Mouse (Mus musculus) right cerebral cortex, postnatal 10 days (tissue): ENCODE results near the gene Tgds.
"Not testable (repeated sequence)": the region's sequence is repeated elsewhere in the genome, so short reads cannot be mapped to it uniquely, and the experiment has no call there.

Experiments used
- DNase-seq, 2 experiments: peaks; one replicate each; pipeline ENCODE4 v3.0.0; 2021; ENCODE audit warnings: low spot score in 2 of 2

Gene Tgds

DNA sequence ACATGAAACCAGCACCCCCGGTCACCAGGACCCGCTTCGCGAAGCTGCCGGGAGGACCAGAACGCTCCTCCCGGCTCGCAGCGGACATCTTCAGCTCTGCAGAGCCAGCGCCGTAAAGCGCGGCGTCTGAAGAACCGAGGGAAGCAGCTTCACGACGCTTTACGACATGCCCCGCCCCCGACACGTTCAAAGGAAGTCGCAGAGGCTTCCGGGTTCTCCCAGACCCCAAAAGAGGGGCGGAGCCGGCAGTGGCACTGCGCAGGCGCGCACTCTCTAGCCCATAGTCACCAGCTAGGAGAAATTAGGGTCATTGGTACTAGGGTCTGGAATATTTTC lies at the start of gene Tgds:
Gene Tgds (minus strand): TSS at position 114 of the 336 bp plus-strand sequence.
- DNase-seq = peak; percentile 99

DNA sequence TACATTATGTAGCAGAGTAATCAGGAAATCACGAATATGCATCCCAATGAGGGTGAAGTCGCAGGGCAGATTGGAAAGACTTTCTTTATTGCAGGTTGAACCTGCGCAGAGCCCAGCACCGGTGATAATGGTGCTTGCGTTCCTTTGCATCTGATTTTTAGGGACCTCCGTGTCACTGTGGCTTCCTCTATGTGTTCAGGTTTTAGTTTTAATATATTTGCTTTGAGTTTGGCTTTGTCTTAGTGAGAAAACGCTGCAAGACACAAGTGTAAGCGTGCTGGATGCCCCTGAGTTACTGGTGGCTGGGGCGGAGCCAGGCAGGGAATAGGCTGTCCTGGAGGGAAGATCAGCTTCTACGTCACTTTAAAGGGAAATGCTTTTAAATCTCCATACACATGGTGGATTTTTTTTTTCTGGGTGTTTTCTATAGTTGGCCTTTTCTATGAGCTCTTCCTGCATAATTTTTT lies 48.2 kb upstream of the Tgds start:
- peak; percentile 53 to 67 for DNase-seq

DNA sequence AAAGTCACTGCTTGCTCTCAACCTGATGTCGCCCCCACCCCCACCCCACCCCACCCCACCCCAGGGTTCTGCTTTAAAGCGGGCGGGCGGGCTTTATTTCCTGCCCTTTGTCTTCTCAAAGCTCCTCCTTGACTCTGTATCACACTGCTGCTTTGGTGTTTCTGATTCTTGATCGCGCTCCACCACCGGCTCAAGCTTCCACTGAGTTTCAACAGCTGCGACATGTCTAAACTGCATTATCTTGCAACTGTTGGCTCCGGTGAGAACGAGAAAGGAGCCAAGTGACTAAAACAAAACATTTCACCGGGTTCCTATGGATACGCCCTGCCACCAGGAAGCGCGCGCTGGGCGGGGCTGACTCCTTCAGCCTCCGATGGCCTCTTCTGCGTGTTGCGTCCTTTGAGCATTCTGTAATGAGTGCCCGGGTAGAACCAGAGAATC lies 47.6 kb upstream of the Tgds start:
- DNase-seq = peak in 1 of 2 experiments; percentile 36

DNA sequence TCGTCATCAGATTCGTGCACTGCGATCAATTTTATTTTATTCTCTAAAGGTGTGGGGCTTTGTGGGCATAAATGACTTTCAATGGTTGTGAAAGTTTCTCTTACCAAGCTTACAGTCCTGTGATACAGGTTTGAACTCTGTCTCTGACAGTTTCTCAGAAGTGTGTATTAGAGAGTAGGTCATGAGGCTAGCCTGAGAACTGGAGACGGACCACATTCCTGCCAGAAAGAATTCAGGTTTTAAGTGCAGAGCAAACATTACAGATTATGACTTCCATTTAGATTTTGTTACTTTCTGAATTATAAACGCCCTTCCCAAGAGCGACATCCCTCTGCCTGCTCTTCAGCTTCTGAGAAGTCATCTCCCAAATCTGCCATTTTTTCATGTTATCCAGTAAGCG lies 47.1 kb upstream of the Tgds start:
- no peak for DNase-seq

DNA sequence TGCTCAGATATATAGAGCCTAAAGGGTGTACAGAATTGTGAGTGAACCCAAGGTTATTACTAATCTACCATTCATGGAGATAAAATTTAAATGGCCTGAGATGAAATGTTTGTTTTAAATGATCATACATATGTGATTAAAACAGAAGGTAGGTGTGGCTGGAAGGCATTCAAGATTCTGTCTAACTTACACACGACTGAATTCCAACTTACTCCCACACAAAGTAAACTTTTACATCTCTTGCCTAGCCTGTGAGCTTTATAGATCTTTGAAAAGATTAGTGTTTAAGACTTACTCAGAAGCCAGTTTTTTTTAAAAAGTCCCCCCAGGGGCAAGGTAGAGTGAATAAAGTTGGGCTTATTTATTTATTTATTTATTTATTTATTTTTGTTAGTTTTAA lies 46.7 kb upstream of the Tgds start:
- DNase-seq = no peak

DNA sequence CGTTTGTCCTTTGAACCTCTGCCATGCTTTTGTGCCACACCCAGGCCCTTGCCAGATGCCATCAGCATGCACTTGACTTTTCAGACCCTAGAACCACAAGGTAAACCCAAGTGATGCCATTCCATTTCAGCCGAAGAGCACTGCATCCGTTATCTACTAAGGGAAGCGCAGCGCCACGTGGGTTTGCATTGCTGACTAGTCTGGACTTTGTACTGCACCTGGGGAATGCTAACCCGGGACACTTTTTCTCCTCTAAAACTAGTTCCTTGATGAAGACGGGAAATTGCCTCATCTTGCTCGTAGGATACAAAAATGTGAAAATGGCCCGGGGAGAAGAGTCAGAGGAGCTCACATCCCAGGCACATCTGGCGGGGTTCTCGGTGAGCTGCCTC lies 43.1 kb upstream of the Tgds start:
- no peak for DNase-seq

DNA sequence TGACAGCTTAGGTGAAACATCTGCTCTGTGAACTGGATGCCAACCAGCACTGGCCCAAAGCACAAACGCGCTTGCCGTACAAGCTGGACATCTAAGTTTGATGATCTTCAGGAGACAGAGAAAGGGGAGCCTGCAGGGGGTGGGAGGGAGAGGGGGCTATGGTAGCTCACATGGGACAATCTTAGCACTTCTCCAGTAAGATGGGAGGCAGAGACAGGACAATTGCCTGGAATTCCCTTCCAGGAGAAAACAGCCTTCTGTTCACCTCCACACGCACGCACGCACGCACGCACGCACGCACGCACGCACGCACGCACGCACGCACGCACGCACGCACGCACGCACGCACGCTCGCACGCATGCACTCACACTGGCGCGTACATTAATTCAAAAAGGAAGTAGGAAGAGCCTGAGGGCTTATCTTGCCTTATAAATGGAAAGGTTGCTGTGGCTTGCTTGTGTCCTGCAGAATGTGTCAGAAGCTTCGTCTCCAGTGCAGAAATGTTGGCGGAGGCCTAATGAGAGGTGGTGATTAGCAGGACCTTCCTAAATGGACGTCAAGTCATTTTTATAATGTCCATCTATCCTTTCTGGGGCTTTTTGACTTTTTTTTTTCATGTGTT lies 42.6 kb upstream of the Tgds start:
- DNase-seq = no peak

DNA sequence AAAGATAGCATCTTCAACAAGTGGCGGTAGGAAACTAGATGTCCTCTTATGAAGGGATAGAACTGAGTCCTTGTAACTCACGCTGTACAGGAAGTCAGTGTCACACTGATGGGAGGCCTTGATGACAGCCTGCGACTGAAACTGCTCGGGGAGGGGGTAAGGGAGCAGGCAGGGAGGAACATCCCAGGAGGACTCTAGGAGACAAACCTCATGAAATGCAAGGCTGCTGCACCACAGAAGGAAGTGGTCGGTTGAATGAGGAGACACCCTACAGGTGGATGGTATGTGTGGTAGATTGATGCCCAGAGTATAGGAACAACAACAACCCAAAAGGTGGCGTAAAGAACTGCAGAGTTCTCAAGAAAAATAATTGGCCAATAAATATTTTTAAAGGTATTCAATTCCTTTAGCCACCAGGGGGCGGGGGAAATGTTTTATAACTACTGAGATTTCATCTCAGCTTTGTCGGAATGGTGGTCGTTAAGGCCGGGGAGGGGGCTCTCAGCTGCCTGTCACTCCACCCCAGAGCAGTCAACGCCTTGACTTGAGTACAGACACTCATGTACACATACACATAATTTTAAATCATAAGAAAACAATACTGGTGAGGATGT lies 41.1 kb upstream of the Tgds start:
- no peak for DNase-seq

DNA sequence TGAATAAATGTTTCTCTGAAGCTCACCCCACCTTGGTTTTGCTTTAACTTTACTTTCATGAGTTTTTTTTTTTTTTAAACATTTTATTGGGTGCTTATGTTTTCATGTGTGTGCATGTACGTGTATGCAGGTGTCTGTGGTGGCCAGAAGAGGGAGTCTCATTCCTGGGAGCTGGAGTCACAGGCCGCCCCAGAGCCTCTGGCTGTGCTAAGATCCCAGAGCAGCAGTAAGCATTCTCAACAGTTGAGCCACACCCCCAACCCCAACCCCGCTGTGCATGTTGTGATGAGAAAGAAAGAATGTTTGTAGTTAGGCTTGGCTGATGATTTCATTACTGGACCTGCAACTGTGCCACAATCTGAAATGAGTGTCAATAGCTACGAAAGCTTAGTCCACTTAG lies 36.2 kb upstream of the Tgds start:
- no peak for DNase-seq

DNA sequence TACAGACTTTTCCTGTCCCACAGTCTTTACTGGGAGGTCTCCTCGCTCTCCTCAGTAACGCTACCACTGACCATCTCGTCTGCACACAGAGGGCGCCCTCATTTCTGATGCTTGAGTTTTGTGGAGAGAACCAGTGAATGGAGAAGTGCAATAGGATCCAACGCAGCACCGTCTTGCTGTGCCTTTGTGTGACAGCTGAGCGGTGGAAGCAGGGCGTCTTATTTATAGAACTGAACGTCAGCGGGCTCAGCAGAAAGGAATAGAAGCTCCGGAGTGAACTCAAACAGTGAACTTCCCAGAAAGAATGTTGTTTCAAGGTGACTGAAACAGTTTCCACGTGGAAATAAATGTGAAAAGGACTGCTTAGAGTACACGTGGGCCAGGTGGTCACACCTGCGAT lies 30.1 kb upstream of the Tgds start:
- DNase-seq = peak; percentile 49 to 58

DNA sequence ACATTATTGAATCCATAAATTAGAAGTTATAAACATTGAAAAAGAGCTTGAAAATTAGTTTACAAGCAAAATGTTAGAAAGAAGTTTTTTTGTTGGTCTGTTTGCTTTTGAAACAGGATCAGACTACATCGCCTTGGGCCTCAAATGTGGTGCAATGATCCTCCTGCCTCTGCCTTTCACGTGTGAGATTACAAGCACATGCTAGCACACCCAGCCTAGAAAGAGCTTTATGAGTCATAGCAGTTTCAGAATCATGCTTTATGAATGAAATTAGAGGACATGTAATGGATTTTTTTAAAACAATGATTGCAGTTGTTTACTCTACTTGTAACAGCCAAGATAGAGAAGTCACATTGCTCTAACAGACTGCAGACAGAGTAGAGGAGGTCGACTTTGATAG lies 29.2 kb upstream of the Tgds start:
- DNase-seq = no peak

DNA sequence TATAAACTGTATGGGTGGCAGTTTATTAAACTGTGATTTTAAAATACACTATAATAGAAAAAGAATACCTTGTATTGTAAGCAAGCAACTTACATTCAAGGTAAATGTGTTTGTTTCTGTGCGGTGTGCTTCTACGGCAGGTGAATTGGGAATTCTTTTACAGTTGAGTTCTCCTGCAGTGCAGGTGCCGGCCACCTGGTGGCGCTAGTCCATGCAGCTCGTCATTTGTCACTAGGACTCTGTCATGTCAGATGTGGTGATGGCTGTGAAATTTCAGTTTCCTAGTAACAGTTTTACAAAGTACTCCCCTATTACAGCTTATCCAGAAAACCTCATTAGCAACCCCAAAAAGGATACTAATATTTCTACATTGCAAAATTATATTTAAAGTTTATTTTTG lies 24.6 kb upstream of the Tgds start:
- DNase-seq = peak; percentile 52 to 61

DNA sequence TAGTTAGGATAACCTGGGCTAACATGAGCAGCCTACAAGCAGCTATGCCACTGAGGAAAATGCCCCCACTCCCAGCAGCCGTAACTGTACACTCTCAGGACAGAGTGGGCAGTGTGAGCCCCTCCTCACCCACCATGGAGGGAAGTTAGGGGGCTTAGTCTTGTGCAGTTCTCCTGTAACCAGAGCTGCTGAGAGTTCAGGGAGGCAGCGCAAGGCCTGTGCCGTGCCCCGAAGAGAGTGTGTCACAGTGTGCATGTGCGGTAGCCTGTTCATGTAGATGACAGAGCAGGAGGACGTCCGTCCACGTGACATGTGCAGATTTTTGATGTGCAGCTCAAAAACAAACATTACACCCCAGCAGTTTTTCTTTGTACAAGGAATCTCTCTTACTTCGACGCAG lies 24.2 kb upstream of the Tgds start:
- DNase-seq = no peak

DNA sequence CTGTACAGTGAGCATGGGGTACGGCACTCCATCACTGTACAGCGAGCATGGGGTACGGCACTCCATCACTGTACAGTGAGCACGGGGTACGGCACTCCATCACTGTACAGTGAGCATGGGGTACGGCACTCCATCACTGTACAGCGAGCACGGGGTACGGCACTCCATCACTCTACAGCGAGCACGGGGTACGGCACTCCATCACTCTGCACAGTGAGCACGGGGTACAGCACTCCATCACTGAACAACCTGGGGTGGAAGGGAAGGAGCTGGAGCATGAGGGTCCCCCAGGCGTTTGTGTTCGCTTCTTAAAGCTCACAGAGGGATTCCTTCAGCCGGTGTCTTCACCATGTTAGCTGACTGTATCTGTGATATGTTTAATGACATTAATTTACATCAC lies 23.5 kb upstream of the Tgds start:
- DNase-seq = not testable (repeated sequence)

DNA sequence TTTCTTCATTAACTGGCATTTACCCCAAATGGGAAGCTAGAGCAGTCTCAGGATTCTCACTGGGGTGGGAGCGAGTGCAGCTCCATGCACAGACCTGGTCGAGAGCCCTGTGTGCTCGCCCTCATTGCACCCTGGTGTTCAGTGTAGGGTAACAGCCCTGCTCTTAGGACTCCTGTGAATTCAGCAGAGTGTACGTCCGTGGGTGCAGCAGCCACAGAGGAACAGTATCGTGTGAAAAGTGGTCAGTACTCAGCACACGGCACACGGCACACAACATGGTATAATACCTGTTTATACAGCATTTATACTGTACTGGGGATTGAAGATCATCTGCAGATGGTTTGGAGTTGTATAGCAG lies 19.7 kb upstream of the Tgds start:
- no peak for DNase-seq

DNA sequence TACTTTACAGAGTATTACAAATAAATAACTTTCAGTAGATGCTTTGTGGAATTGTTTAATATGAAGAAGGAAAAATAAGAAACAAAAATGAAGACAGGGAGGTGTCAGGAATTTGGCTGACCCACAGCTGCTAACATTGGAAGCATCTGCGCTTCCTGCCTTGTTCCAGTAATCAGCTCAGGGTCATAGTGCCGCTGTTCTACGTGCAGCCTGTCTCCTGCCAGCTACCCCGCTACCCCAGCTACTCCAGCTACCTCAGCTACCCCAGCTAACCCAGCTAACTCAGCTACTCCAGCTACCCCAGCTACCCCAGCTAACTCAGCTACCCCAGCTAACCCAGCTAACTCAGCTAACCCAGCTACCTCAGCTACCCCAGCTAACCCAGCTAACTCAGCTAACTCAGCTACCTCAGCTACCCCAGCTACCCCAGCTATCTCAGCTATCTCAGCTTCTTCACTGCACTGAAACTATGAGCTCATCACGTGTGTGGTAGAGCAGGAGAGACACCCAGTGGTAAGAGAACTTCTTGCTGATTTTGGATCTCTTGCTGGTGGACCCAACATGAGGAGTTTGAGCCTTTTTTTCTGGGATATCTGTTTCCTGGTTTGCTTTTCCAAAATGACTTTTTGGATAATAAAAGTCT lies 19.2 kb upstream of the Tgds start:
- DNase-seq = no peak

DNA sequence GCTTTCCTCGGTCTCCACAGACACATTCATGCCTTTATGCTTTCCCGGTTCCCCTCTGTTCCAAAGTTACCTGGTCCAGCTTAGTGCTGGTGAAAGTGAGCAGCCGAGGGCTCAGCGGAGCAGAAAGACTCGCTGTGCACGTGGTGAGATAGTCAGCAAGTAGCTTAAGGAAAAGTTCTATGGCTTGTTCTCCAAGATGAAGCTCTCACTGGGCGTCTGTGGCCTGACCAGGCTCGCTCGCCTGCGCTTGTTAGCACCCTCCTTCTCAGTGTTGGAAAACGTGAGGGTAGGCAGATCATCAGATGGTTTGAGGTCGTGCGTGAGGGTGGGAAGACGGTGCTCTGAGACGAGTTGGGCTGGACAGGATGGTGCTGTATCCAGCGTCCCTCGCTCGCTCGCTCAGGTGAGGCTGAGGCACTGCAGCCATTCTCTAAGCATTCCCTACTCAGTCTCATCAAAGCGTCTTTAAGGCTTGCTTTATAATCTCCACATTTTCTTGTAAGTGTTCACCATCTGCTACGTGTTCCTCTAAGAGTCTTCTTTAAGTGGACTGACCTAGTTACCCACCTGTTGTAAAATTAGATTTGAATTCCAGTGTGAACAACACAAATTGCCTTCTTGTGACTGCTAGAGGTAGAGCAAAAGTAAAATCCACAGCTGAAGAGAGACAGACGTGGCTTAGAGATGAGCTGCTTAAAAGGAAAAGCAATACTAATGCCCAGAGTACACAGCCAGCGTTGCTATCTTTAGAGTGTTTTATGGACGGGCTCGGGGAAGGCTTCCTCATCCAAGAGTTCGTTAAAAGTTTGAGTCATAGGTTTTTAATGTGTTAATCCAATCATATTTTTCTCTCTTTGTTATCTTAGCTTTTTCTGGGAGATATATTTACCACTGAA lies 18.3 kb upstream of the Tgds start:
- no peak for DNase-seq

DNA sequence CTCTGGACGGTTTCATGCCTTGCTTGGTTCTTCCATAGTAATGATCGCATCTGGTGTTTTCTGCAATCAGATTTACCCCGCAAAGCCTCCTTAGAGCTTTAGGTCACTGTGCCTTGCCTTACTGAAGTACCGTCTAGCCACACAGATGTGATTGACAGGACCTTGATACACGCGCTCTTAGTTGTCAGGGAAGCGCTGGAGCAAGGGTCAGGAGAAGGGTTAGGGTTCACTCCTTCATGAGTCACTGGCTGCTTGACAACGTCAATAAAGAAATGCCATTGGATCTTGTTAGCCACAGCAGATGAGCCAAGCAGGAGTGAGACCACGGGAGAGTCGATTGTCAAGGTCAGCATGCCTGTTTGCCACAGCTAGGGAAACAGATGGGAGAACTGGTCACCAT lies 16.0 kb upstream of the Tgds start:
- DNase-seq = no peak

DNA sequence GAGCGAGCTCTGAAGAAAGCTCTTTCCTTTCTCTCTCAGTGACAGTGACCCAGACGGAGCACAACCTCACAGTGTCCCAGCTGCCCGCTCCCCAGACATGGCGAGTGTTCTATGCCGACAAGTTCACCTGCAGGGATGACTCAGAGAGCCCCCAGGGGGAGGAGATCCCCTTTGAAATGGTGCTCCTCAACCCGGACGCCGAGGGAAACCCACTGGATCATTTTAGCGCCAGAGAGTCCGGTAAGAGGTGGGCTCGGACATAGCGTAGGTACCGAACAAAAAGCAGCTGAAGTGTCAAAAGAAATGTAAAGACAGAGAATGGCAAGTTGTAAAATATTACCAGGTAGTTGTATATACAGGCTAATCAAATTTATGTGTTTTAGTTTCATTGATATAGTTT lies 15.5 kb upstream of the Tgds start:
- no peak for DNase-seq

DNA sequence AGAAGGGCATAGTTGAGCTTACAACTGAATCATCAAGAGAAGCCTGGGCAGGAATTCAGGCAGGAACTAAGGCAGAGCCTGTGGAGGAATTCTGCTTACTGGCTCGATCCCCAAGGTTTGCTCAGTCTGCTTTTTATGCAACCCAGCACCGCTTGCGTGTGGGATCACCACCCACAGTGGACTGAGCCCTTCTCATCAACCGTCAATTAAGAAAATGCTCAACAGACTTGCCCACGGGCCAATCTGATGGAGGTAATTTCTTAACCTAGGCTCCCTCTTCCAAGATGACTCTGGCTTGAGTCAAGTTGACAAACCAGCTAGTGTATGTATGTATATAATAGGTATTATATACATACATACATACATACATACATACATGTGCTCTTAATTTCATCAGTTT lies 9.7 kb upstream of the Tgds start:
- DNase-seq = no peak

DNA sequence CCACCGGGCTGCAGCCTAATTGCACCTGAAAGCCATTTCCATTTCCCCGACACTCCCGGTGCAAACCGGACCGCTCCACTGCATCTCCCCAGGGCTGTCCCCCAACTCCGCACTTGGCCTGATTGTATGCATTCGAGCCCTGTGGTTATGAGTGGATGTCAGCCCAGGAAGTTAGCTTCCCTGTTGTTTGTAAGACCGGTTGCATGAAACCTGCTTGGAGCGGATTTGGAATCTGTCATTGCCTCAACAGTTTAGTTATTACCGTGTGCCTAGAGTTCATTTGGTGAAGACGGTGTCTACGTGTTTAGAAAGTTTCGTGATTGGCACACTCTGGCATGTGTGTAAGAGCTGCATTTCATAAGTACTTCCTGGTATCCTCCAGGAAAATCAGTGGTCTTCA lies 4.9 kb upstream of the Tgds start:
- peak in 1 of 2 experiments; percentile 37 for DNase-seq

DNA sequence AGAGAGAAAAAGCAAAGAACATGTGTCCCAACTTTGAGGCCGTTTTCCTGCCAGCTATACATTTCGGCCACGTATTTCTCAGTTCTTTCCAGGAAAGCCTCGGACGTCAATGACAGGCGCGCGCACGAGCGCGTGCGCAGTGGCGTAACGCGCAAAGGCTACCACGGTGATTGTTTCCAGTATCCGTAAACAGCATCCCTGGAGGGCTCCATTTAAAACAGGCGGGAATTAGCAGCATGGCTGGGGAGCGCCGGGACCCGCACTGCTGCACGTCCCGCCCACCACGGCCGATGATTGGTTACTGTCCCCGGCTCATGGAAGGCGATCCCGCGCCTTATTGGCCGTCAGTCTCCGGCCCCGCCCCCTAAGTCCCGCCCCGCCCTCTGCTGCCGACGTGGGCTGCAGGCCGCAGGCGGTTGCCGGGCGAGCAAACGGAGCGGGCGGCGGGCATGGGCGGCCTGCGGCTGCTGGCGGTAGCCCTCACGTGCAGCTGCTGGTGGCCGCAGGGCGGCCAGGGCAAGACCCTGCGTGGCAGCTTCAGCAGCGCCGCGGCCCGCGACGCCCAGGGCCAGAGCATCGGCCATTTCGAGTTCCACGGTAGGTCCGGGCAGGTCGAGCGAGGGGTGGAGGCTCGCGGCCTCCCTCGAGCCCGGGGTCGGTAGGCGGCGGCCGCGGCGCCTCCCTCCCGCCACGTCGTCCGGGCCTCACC lies 4.3 kb upstream of the Tgds start, which contains the start of gene Gpr180:
Gene Gpr180 (plus strand): TSS at position 415 of the 709 bp plus-strand sequence.
- peak; percentile 98 to 99 for DNase-seq
